Mouse (Mus musculus) cerebellum, adult 18-20 months (tissue): Measurements from ENCODE around the gene Cuedc2.
A peak's percentile ranks its signal among the peaks of the same experiment; 100 is the strongest.

Source experiments
- DNase-seq, 2 experiments: peaks; one replicate each; pipeline ENCODE4 v3.0.0; 2021

Cuedc2 gene

GRCm38 (mm10) chr19:46338331-46338936 is at the start of gene Cuedc2:
Gene Cuedc2 (minus strand): TSS chr19:46338702.
- peak; percentile 97 to 98 for DNase-seq

GRCm38 (mm10) chr19:46382275-46382674 is 43.8 kb upstream of the Cuedc2 start:
- DNase-seq = no peak

- no peak for DNase-seq
These were observed 37.4 kb upstream of the Cuedc2 start for GRCm38 (mm10) chr19:46375891-46376290.

GRCm38 (mm10) chr19:46375489-46375888 is 37.0 kb upstream of the Cuedc2 start:
- DNase-seq = no peak

- peak; percentile 26 to 38 for DNase-seq
These were observed 36.1 kb upstream of the Cuedc2 start for GRCm38 (mm10) chr19:46374477-46375088.

- peak; percentile 72 to 80 for DNase-seq
These were observed 30.7 kb upstream of the Cuedc2 start for GRCm38 (mm10) chr19:46369204-46369603.

- peak in 1 of 2 experiments; percentile 34 for DNase-seq
These were observed 29.5 kb upstream of the Cuedc2 start for GRCm38 (mm10) chr19:46367798-46368590.

GRCm38 (mm10) chr19:46363294-46364009 is 24.9 kb upstream of the Cuedc2 start:
- DNase-seq = no peak

- DNase-seq = no peak
These were observed 23.6 kb upstream of the Cuedc2 start for GRCm38 (mm10) chr19:46362104-46362503.

- no peak for DNase-seq
These were observed 19.9 kb upstream of the Cuedc2 start for GRCm38 (mm10) chr19:46358381-46358780.

GRCm38 (mm10) chr19:46357344-46358280 is 19.1 kb upstream of the Cuedc2 start:
- DNase-seq = no peak

- DNase-seq = peak; percentile 94 to 97
These were observed 18.2 kb upstream of the Cuedc2 start for GRCm38 (mm10) chr19:46356701-46357138.

GRCm38 (mm10) chr19:46350168-46350932 is 11.8 kb upstream of the Cuedc2 start, which contains the start of gene 2310034G01Rik:
Gene 2310034G01Rik (minus strand): TSS chr19:46350302.
- DNase-seq = peak; percentile 55 to 64

- peak in 1 of 2 experiments; percentile 18 for DNase-seq
These were observed 11.0 kb upstream of the Cuedc2 start for GRCm38 (mm10) chr19:46349550-46349949.

GRCm38 (mm10) chr19:46348761-46349458 is 10.4 kb upstream of the Cuedc2 start:
- peak; percentile 92 to 93 for DNase-seq

GRCm38 (mm10) chr19:46347936-46348668 is 9.6 kb upstream of the Cuedc2 start:
- peak in 1 of 2 experiments; percentile 18 for DNase-seq

- DNase-seq = no peak
These were observed 8.6 kb upstream of the Cuedc2 start for GRCm38 (mm10) chr19:46347146-46347545.

- no peak for DNase-seq
These were observed 6.4 kb upstream of the Cuedc2 start for GRCm38 (mm10) chr19:46344710-46345419.
